Mouse (Mus musculus): ENCODE results near the gene Arnt. TPM values are rescaled to one million over a fixed set of nuclear protein-coding genes. Genes with fewer than 3 reads are reported as not detected.
A peak's percentile ranks its signal among the peaks of the same experiment; 100 is the strongest.

Arnt gene
- polyA plus RNA-seq, 1 experiment, result 43.3 TPM

DNA sequence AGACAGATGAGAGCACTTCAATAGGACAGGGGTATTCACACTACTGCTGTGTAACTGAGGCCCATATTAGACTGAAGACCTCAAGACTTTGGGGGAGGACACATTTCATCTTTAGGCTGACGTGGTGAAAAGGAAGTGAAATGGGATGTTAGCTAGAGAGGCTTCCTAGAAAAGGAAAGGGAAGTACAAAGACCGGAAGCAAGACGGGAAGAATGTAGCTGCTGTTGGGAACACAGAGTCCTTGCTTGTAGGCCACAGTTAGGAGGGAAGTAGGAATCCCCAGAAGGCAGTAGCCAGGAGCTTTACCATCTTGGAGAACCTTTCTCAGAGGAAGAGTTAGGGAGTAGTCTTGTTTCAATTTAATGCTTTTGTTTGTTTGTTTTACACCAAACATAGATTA is 23.6 kb downstream of the Arnt start:
- TF ChIP-seq CTCF (IDR thresholded peaks at IDR 0.05; ENCODE audit: low read depth, low read length), result no peak
- no peak for TF ChIP-seq POLR2A (IDR thresholded peaks at IDR 0.05; ENCODE audit: borderline replicate concordance, low read depth, low read length)
- Histone ChIP-seq H3K27ac (ENCODE audit: insufficient read depth, low read depth, low read length) (peak overlapping the region; percentile 64), H3K4me3 (ENCODE audit: insufficient read depth, low read length) (no peak overlapping the region), H3K4me1 (ENCODE audit: control insufficient read depth, insufficient read depth, low read length) (peaks cover 20% of the 10 kb centered on the region)

DNA sequence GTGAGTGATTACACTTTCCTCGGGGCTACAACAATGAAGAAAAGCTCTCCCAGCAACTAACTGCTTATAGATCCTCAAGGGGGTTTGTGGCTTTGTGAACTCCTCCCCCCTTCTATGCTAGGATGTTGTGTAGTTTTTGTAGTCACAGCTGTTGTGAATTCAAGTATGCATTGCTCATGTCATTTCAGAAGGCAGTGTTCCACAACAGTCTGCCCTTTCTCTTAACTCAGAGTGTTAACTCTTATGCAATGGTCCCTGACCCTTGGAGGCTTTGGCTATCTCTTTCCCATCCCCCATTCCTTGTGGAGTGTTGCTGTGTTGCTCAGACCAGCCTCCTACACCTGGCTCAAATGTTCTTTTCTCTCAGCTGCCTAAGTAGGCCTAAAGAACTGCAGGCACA is 25.2 kb downstream of the Arnt start:
- H3K4me3 ChIP-seq (ENCODE audit: insufficient read depth, low read length), result no peak overlapping the region
- H3K27ac ChIP-seq (ENCODE audit: insufficient read depth, low read depth, low read length), result peak overlapping the region; percentile 34
- peaks cover 24% of the 10 kb centered on the region for H3K4me1 ChIP-seq (ENCODE audit: control insufficient read depth, insufficient read depth, low read length)
- no peak for TF ChIP-seq POLR2A (IDR thresholded peaks at IDR 0.05; ENCODE audit: borderline replicate concordance, low read depth, low read length)
- no peak for TF ChIP-seq CTCF (IDR thresholded peaks at IDR 0.05; ENCODE audit: low read depth, low read length)

DNA sequence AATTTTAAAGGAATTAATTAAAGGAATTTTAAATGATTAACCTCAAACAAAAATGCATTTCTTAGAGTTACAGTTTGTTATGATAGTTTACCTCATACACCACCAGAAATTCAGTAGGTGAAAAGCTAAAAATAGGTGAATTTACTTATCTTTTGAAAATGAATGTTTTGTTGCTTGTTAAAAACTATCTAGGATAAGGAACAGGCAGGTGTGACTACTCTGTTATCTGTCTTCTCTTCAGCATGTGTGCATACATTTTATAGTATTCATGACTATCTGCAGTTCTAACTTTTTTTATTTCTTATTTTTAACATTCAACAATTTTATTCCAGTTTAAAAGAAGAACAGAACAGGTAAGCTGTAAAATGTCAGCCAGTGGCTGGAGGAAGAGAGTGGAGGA is 29.7 kb downstream of the Arnt start:
- Histone ChIP-seq H3K4me1 (ENCODE audit: control insufficient read depth, insufficient read depth, low read length) (peaks cover 12% of the 10 kb centered on the region), H3K4me3 (ENCODE audit: insufficient read depth, low read length) (no peak overlapping the region), H3K27ac (ENCODE audit: insufficient read depth, low read depth, low read length) (no peak overlapping the region)
- TF ChIP-seq CTCF (IDR thresholded peaks at IDR 0.05; ENCODE audit: low read depth, low read length) (no peak), POLR2A (IDR thresholded peaks at IDR 0.05; ENCODE audit: borderline replicate concordance, low read depth, low read length) (no peak)

DNA sequence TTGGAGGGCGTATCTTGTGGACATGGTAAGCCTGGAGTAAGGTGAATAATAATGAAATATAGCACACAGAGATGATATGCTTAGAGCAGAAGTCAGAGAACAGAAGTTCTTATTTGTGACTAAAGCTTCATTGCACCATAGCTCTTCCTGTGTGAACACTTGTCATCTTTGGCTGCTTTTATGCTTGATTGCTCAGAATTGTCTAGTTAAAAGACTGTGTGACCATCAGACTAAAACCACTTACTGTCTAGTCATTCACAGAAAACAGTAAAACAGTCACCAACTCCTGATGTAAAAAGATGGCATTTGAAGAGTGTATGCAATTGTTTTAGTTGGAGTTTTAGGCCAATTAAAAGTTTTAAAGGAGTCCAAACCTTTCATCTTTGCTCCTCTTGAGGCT is 44.8 kb downstream of the Arnt start:
- Histone ChIP-seq H3K4me1 (ENCODE audit: control insufficient read depth, insufficient read depth, low read length) (peaks cover 14% of the 10 kb centered on the region), H3K4me3 (ENCODE audit: insufficient read depth, low read length) (no peak overlapping the region), H3K27ac (ENCODE audit: insufficient read depth, low read depth, low read length) (peak overlapping the region; percentile 39)
- TF ChIP-seq CTCF (IDR thresholded peaks at IDR 0.05; ENCODE audit: low read depth, low read length) (no peak), POLR2A (IDR thresholded peaks at IDR 0.05; ENCODE audit: borderline replicate concordance, low read depth, low read length) (no peak)

DNA sequence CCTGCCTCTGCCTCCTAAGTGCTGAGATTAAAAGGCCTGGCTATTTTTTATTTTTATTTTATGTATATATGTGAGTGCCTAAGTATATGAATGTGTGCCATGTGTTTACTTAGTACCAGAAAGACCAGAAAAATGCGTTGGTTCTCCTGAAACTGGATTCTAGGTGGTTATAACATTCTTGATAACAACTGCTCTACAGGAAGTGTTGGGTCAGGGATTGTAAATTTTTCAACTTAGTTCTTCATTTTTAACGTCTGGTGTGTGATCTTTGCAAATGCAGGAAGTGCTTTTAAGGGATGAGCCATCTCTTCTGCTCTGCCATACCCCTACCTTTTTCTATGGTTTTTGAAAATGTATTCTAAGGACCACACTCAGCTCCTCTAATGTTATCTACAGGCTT is 52.2 kb downstream of the Arnt start:
- Histone ChIP-seq H3K4me1 (ENCODE audit: control insufficient read depth, insufficient read depth, low read length) (peaks cover 8% of the 10 kb centered on the region), H3K27ac (ENCODE audit: insufficient read depth, low read depth, low read length) (no peak overlapping the region)
- TF ChIP-seq CTCF (IDR thresholded peaks at IDR 0.05; ENCODE audit: low read depth, low read length) (no peak), POLR2A (IDR thresholded peaks at IDR 0.05; ENCODE audit: borderline replicate concordance, low read depth, low read length) (no peak)

DNA sequence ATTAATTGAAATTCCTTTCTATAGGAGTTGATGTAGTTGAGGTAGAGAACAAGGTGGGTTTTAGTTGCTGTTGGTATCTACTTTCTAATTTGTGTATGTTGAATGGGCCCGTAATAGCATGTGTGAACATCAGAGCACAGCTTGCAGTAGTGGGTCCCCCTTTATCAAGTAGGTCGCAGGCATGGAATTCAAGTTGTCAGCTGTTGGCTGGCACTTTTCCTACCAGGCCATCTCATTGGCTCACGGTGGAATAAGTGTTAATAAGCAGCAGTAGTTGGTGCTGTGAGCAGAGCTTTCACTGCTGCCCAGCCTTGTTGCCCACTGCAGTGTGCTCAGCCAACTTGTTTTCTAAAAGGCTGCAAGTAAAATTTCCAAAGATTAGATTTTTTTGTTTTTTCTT is 54.5 kb downstream of the Arnt start:
- H3K4me1 ChIP-seq (ENCODE audit: control insufficient read depth, insufficient read depth, low read length), result peaks cover 8% of the 10 kb centered on the region
- TF ChIP-seq POLR2A (IDR thresholded peaks at IDR 0.05; ENCODE audit: borderline replicate concordance, low read depth, low read length) (no peak), CTCF (IDR thresholded peaks at IDR 0.05; ENCODE audit: low read depth, low read length) (no peak)
- H3K27ac ChIP-seq (ENCODE audit: insufficient read depth, low read depth, low read length), result no peak overlapping the region
- H3K4me3 ChIP-seq (ENCODE audit: insufficient read depth, low read length), result no peak overlapping the region

More for the DNA sequence above, 52.2 kb downstream of the Arnt start:
- no peak overlapping the region for H3K4me3 ChIP-seq (ENCODE audit: insufficient read depth, low read length)

DNA sequence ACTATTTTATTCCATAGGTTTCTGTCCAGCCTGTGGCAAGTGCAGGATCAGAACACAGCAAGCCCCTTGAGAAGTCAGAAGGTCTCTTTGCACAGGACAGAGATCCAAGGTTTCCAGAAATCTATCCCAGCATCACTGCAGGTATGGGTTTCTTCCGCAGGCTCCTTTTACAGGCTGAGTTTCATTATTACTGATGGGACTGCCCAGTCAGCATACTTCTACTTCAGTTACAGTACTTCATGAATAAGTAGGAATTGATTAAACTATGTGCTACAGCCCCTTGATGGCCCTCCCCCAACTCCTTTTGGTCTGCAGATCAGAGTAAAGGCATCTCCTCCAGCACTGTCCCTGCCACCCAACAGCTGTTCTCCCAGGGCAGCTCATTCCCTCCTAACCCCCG is 56.0 kb downstream of the Arnt start:
- TF ChIP-seq POLR2A (IDR thresholded peaks at IDR 0.05; ENCODE audit: borderline replicate concordance, low read depth, low read length) (no peak), CTCF (IDR thresholded peaks at IDR 0.05; ENCODE audit: low read depth, low read length) (no peak)
- no peak overlapping the region for H3K4me3 ChIP-seq (ENCODE audit: insufficient read depth, low read length)
- H3K27ac ChIP-seq (ENCODE audit: insufficient read depth, low read depth, low read length), result no peak overlapping the region
- H3K4me1 ChIP-seq (ENCODE audit: control insufficient read depth, insufficient read depth, low read length), result peaks cover 15% of the 10 kb centered on the region

DNA sequence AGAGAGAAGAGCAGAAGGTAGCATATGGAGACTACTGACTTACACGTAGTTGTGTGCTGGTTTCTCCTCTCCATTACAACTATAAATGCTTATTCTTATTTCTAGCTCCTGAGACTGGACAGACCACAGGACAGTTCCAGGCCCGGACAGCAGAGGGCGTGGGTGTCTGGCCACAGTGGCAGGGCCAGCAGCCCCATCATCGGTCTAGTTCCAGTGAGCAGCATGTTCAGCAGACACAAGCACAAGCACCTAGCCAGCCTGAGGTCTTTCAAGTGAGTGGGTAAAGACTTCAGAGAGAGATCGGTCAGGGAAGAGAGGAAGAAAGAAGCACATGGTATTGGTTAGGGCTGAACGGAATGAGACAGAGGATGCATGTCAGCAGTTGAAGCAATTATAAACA is 60.2 kb downstream of the Arnt start:
- H3K27ac ChIP-seq (ENCODE audit: insufficient read depth, low read depth, low read length), result peak overlapping the region; percentile 20; the same call in 1 of the 2 replicates
- no peak overlapping the region for H3K4me3 ChIP-seq (ENCODE audit: insufficient read depth, low read length)
- TF ChIP-seq POLR2A (IDR thresholded peaks at IDR 0.05; ENCODE audit: borderline replicate concordance, low read depth, low read length) (no peak), CTCF (IDR thresholded peaks at IDR 0.05; ENCODE audit: low read depth, low read length) (peak; percentile 75)
- peaks cover 43% of the 10 kb centered on the region for H3K4me1 ChIP-seq (ENCODE audit: control insufficient read depth, insufficient read depth, low read length)

DNA sequence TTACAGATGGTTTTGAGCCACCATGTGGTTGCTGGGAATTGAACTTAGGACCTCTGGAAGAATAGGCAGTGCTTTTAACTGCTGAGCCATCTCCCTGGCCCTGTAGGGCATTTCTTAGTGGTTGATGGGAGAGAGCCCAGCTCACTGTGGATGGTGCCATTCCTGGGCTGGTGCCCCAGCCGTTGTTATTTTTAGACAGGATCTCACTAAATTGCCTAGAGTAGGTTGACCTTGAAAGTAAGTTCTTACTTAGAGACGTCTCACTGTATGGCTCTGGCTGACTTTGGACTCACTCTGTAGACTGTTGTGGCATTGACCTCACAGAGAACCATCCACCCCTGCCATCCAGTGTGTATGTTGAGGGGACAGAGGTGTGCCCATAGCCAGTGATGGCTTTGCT is 64.0 kb downstream of the Arnt start:
- peaks cover 71% of the 10 kb centered on the region for H3K4me1 ChIP-seq (ENCODE audit: control insufficient read depth, insufficient read depth, low read length)
- H3K27ac ChIP-seq (ENCODE audit: insufficient read depth, low read depth, low read length), result peak overlapping the region; percentile 89
- no peak overlapping the region for H3K4me3 ChIP-seq (ENCODE audit: insufficient read depth, low read length)
- TF ChIP-seq CTCF (IDR thresholded peaks at IDR 0.05; ENCODE audit: low read depth, low read length) (no peak), POLR2A (IDR thresholded peaks at IDR 0.05; ENCODE audit: borderline replicate concordance, low read depth, low read length) (no peak)

DNA sequence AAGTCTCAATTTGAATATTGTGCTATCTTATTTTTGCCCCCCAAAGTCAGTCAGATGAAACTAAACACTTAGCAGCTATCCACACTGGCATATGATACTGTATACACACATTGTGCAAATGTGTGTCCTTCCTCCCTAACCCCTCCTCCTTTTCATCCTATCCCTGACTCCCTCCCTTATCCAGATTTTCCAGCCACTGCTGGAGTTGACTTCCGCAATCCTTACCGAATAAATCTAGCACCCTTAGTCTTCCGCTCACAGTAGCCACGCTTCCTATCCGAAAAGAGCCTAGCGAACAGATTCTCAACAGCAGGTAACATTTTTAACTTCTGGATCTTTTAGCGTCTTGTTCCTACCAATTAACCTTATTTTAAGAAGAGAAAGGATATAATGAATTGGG is 64.8 kb downstream of the Arnt start, which contains the start of gene Ctsk:
TSS of gene Ctsk (plus strand) at position 233 of the 400 bp plus-strand sequence.
- peaks cover 76% of the 10 kb centered on the region for H3K4me1 ChIP-seq (ENCODE audit: control insufficient read depth, insufficient read depth, low read length)
- H3K27ac ChIP-seq (ENCODE audit: insufficient read depth, low read depth, low read length), result peak within 1 kb of the TSS; percentile 89
- TF ChIP-seq CTCF (IDR thresholded peaks at IDR 0.05; ENCODE audit: low read depth, low read length) (no peak), POLR2A (IDR thresholded peaks at IDR 0.05; ENCODE audit: borderline replicate concordance, low read depth, low read length) (no peak)
- no peak within 1 kb of the TSS for H3K4me3 ChIP-seq (ENCODE audit: insufficient read depth, low read length)

Measured in bone marrow macrophage, adult 2 months (primary cell).